Mouse (Mus musculus): ENCODE data around the gene Rundc3b.

GRCm38 (mm10) chr5:8622071-8622595 is 619 bp downstream of the Rundc3b start:
- TF ChIP-seq CTCF (IDR thresholded peaks at IDR 0.05; ENCODE audit: low read depth): no peak
- no peak for TF ChIP-seq EP300 (IDR thresholded peaks at IDR 0.05; ENCODE audit: low read depth)
